Mouse (Mus musculus): ENCODE data around the gene Mfsd4b3. TPM values are rescaled to one million over a fixed set of nuclear protein-coding genes. Genes with fewer than 3 reads are reported as not detected.
"Not testable (repeated sequence)": the region's sequence is repeated elsewhere in the genome, so short reads cannot be mapped to it uniquely, and the experiment has no call there.

Gene Mfsd4b3
- polyA plus RNA-seq, 1 experiment from 2014 or later = 0.21 TPM

DNA sequence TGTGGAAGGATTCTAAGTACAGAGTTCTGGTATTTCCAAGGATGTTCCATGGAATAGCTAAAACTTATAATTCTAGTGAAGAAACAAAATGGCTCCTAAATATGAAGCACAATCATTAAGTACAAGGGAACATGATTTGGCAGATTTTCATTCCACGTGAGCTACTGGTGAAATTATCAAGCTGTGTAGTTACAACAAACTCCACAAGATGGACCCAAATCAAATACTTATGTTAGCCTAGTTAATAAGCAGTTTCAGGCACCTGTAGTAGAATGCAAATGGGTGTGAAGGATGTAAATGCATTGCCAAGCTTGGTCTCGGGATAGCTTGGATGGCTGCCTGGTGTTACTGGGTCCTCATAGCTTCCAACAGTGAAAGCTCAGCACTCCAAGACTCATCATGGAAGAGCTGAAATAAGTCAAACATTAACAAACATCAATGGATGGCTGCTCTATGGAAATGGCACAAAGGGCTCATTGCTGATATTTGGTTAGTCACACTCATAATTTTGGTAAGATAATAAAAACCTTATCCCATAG lies 3.5 kb downstream of the Mfsd4b3 start:
- no peak overlapping the region for H3K27ac ChIP-seq (replicated peaks; ENCODE audit: low read depth, low read length)
- ATAC-seq (ENCODE audit: insufficient number of reproducible peaks, low FRiP score, low TSS enrichment, low read depth) (no peak), DNase-seq (ENCODE audit: low spot score) (no peak)
- no peak overlapping the region for H3K9ac ChIP-seq (ENCODE audit: low read length)
- no peaks in the 10 kb centered on the region for H3K27me3 ChIP-seq (ENCODE audit: control insufficient read depth, insufficient read depth, low read length)
- H3K4me1 ChIP-seq (ENCODE audit: control insufficient read depth, insufficient read depth, low read length) = no peaks in the 10 kb centered on the region
- no peaks in the 10 kb centered on the region for H3K9me3 ChIP-seq (ENCODE audit: control insufficient read depth, low read length)
- no peak overlapping the region for H3K4me2 ChIP-seq (ENCODE audit: low read depth, severe bottlenecking)
- no peak overlapping the region for H3K4me3 ChIP-seq (ENCODE audit: low read depth, low read length)
- H3K36me3 ChIP-seq (ENCODE audit: control insufficient read depth, insufficient read depth, low read length) = no peaks in the 10 kb centered on the region
- 79% methylated on average over 2 of the region's 2 CpGs for WGBS

DNA sequence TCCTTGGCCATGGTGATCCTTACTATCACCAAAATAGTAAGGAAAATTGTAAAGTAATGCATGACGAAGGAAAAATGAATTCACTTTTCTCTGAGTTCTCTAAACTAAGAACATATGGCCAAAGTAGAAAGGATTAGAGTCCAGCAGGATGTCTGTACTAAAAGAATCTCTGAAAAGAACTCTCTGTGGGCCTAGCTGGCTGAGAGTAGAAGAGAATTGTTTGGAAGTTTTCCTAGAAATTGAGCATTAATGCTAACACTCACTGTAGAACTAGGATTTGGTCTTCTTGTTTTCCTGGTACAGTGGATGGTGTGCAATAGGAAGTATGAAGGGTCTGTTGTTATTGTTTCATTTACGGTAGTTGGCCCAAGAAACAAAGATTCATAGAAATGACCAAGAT lies 4.8 kb downstream of the Mfsd4b3 start:
- H3K27ac ChIP-seq (replicated peaks; ENCODE audit: low read depth, low read length) = no peak overlapping the region
- H3K4me3 ChIP-seq (ENCODE audit: low read depth, low read length) = no peak overlapping the region
- WGBS = 84% methylated on average over 2 of the region's 2 CpGs
- no peak for DNase-seq (ENCODE audit: low spot score)
- H3K9me3 ChIP-seq (ENCODE audit: control insufficient read depth, low read length) = no peaks in the 10 kb centered on the region
- H3K4me2 ChIP-seq (ENCODE audit: low read depth, severe bottlenecking) = no peak overlapping the region
- H3K9ac ChIP-seq (ENCODE audit: low read length) = no peak overlapping the region
- no peaks in the 10 kb centered on the region for H3K4me1 ChIP-seq (ENCODE audit: control insufficient read depth, insufficient read depth, low read length)
- no peak for ATAC-seq (ENCODE audit: insufficient number of reproducible peaks, low FRiP score, low TSS enrichment, low read depth)
- H3K36me3 ChIP-seq (ENCODE audit: control insufficient read depth, insufficient read depth, low read length) = no peaks in the 10 kb centered on the region
- no peaks in the 10 kb centered on the region for H3K27me3 ChIP-seq (ENCODE audit: control insufficient read depth, insufficient read depth, low read length)

DNA sequence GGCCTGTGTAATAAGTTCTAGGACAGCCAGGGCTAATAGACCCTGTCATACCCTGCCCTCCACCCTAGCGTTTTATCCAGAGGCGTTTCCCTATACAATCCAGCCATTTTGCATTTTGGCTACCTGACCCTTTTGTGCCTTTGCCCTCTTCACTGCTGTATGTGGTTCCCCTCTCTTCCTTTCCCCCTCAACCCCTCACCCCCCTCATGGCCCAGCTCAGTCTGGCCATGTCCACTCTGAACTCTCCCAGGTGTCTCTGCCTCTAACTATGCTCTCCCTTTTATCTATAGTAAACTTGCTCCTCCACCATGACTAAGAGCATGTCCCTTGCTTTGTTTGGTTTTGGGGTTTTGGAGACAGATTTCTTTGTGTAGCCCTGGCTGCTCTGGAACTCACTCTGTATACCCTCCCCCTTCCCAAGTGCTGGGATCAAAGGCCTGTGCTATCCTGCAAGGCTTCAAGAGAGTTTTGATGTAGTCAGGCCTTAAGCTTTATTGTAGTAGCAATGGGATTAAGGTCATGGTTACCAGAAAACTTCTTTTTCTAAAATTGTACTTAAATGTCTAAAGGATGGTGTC lies 10.5 kb downstream of the Mfsd4b3 start:
- H3K27ac ChIP-seq (replicated peaks; ENCODE audit: low read depth, low read length) = no peak overlapping the region
- no peaks in the 10 kb centered on the region for H3K9me3 ChIP-seq (ENCODE audit: control insufficient read depth, low read length)
- no peak overlapping the region for H3K4me2 ChIP-seq (ENCODE audit: low read depth, severe bottlenecking)
- 94% methylated on average over 2 of the region's 2 CpGs for WGBS
- no peak for DNase-seq (ENCODE audit: low spot score)
- no peak overlapping the region for H3K9ac ChIP-seq (ENCODE audit: low read length)
- no peaks in the 10 kb centered on the region for H3K4me1 ChIP-seq (ENCODE audit: control insufficient read depth, insufficient read depth, low read length)
- ATAC-seq (ENCODE audit: insufficient number of reproducible peaks, low FRiP score, low TSS enrichment, low read depth) = no peak
- H3K4me3 ChIP-seq (ENCODE audit: low read depth, low read length) = no peak overlapping the region
- H3K36me3 ChIP-seq (ENCODE audit: control insufficient read depth, insufficient read depth, low read length) = no peaks in the 10 kb centered on the region
- H3K27me3 ChIP-seq (ENCODE audit: control insufficient read depth, insufficient read depth, low read length) = no peaks in the 10 kb centered on the region

DNA sequence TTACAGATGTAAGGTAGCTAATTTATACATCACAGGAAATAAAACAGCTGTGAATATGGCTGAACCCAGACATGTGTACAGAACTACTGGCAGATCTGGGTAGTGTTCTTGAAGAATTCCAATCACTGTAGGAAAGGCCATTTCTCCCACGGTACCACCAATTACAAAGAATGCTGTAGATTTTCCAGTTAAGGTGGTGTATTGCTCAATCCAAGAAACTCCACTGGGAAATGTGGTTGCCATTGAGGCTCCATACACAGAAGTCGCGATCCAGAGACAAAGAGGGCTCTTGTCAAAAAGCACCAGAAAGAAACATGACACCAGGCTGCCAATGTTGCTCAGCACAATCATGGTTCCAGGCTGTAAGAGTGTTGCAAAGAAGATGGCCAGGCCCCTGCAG lies 12.8 kb downstream of the Mfsd4b3 start:
- H3K4me3 ChIP-seq (ENCODE audit: low read depth, low read length); H3K4me2 ChIP-seq (ENCODE audit: low read depth, severe bottlenecking); H3K27ac ChIP-seq (replicated peaks; ENCODE audit: low read depth, low read length); H3K9ac ChIP-seq (ENCODE audit: low read length); ATAC-seq (ENCODE audit: insufficient number of reproducible peaks, low FRiP score, low TSS enrichment, low read depth); H3K4me1 ChIP-seq (ENCODE audit: control insufficient read depth, insufficient read depth, low read length); H3K36me3 ChIP-seq (ENCODE audit: control insufficient read depth, insufficient read depth, low read length); H3K9me3 ChIP-seq (ENCODE audit: control insufficient read depth, low read length); H3K27me3 ChIP-seq (ENCODE audit: control insufficient read depth, insufficient read depth, low read length); DNase-seq (ENCODE audit: low spot score): not testable (repeated sequence)
- WGBS = 91% methylated on average over 3 of the region's 3 CpGs

DNA sequence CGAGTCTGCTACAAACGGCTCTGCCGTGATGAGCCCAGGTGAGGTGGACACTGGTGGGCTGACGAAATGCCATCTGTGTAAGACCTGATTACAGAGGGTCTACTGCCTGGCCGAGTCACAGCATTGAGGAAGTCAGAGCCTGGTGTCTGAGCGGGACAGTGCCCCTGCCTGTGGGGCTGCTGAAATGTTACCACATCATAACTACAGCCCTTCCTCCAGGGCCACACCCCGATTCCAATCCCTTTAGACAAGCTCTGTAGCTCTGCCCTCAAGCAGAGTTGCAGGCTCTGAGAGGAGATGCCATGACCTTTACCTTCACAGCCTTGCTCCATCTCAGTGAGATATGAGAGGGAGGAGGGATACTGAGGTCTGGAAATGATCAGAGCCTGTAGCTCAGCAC lies 23.4 kb downstream of the Mfsd4b3 start:
- 70% methylated on average over 7 of the region's 7 CpGs for WGBS

DNA sequence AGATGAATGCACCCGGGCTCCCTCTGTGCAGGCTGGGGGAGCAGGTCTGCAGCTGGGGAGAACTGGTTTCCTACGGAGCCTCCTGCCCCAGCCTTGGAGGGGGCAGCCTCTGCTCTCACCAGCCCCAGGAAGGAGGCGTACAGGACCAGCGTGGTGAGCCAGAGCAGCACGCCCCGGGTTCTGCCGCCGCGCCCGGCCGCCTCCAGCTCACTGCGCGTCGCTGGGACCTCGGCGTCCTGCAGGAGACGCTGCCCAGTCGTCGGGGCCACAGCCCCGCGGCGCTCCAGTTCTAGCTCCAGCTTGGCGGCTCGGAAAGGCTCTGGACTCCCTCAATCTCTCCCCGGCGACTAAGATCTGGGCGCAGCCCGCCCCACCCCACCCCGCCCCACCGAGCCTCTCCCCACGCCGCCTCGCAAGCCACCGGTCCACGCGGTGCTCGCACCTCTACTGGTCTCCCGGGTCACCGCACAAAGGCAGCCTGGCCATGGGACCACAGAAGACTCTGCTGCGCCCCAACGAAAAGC lies 33.3 kb downstream of the Mfsd4b3 start, which contains the start of gene Mfsd4b2:
TSS of gene Mfsd4b2 (minus strand) at position 308 of the 524 bp plus-strand sequence.
- H3K9me3 ChIP-seq (ENCODE audit: control insufficient read depth, low read length) = no peaks in the 10 kb centered on the region
- H3K27ac ChIP-seq (replicated peaks; ENCODE audit: low read depth, low read length) = no peak within 1 kb of the TSS
- H3K4me3 ChIP-seq (ENCODE audit: low read depth, low read length) = peak within 1 kb of the TSS; percentile 37
- under 1% methylated on average over 37 of the region's 41 CpGs for WGBS
- peak within 1 kb of the TSS; percentile 69 for H3K9ac ChIP-seq (ENCODE audit: low read length)
- H3K4me2 ChIP-seq (ENCODE audit: low read depth, severe bottlenecking) = peak within 1 kb of the TSS; percentile 82
- peaks cover 2% of the 10 kb centered on the region; the same call in 1 of the 2 replicates for H3K27me3 ChIP-seq (ENCODE audit: control insufficient read depth, insufficient read depth, low read length)
- DNase-seq (ENCODE audit: low spot score) = peak; percentile 63
- ATAC-seq (ENCODE audit: insufficient number of reproducible peaks, low FRiP score, low TSS enrichment, low read depth) = no peak
- 0 out of 2 replicates have a peak, but pooled peaks cover 3% of the 10 kb centered on the region for H3K4me1 ChIP-seq (ENCODE audit: control insufficient read depth, insufficient read depth, low read length)
- H3K36me3 ChIP-seq (ENCODE audit: control insufficient read depth, insufficient read depth, low read length) = no peaks in the 10 kb centered on the region

More for the DNA sequence above, 23.4 kb downstream of the Mfsd4b3 start:
- no peak overlapping the region for H3K9ac ChIP-seq (ENCODE audit: low read length)
- H3K4me3 ChIP-seq (ENCODE audit: low read depth, low read length) = no peak overlapping the region
- no peak for DNase-seq (ENCODE audit: low spot score)
- H3K36me3 ChIP-seq (ENCODE audit: control insufficient read depth, insufficient read depth, low read length) = no peaks in the 10 kb centered on the region
- ATAC-seq (ENCODE audit: insufficient number of reproducible peaks, low FRiP score, low TSS enrichment, low read depth) = no peak
- H3K27ac ChIP-seq (replicated peaks; ENCODE audit: low read depth, low read length) = no peak overlapping the region
- no peaks in the 10 kb centered on the region for H3K27me3 ChIP-seq (ENCODE audit: control insufficient read depth, insufficient read depth, low read length)
- no peaks in the 10 kb centered on the region for H3K9me3 ChIP-seq (ENCODE audit: control insufficient read depth, low read length)
- no peak overlapping the region for H3K4me2 ChIP-seq (ENCODE audit: low read depth, severe bottlenecking)
- H3K4me1 ChIP-seq (ENCODE audit: control insufficient read depth, insufficient read depth, low read length) = no peaks in the 10 kb centered on the region

DNA sequence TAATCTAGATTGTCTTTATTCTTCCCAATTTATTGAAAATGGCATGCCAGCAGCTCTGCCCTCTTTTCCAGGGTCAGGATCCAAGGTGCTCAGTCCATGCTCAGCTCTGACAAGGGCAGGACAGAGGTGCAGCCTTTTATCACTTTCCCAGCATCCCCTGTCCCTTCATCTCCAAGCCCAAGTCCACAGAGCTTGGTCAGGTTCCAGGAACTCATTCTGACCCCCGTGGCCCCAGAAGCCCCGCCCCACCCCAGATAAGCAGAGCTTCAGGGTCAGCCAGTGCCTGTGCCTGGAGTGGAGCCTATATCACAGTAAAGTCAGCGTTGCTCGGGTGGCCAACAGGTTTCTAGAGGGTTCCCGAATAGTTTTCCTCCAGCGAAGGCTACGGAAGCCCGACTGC lies 35.4 kb downstream of the Mfsd4b3 start:
- H3K36me3 ChIP-seq (ENCODE audit: control insufficient read depth, insufficient read depth, low read length); H3K4me1 ChIP-seq (ENCODE audit: control insufficient read depth, insufficient read depth, low read length); H3K4me2 ChIP-seq (ENCODE audit: low read depth, severe bottlenecking); H3K27me3 ChIP-seq (ENCODE audit: control insufficient read depth, insufficient read depth, low read length); DNase-seq (ENCODE audit: low spot score); H3K9ac ChIP-seq (ENCODE audit: low read length); ATAC-seq (ENCODE audit: insufficient number of reproducible peaks, low FRiP score, low TSS enrichment, low read depth); H3K27ac ChIP-seq (replicated peaks; ENCODE audit: low read depth, low read length); H3K9me3 ChIP-seq (ENCODE audit: control insufficient read depth, low read length); H3K4me3 ChIP-seq (ENCODE audit: low read depth, low read length): not testable (repeated sequence)
- 70% methylated on average over 8 of the region's 8 CpGs for WGBS

DNA sequence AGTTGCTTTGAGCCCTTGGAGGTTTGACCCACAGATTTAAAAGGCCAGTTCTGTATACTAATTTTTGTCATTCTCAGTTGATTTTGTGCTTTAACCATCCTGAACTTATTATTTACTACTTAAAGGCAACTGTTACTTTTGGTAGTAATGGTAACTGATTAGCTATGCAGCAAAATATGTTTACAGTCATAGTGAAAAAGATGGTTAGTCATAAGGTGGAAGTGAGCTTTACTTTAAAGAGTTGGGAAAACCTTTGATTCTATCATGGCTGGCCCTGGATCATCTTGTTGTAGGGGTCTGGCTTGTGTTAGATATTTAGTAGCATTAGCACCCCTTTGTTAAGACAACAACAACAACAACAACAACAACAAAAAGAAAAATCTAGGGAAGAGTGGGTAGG lies 47.3 kb downstream of the Mfsd4b3 start:
- DNase-seq (ENCODE audit: low spot score) (no peak), ATAC-seq (ENCODE audit: insufficient number of reproducible peaks, low FRiP score, low TSS enrichment, low read depth) (no peak)
- Histone ChIP-seq H3K9me3 (ENCODE audit: control insufficient read depth, low read length) (no peaks in the 10 kb centered on the region), H3K27ac (replicated peaks; ENCODE audit: low read depth, low read length) (no peak overlapping the region), H3K27me3 (ENCODE audit: control insufficient read depth, insufficient read depth, low read length) (no peaks in the 10 kb centered on the region), H3K4me1 (ENCODE audit: control insufficient read depth, insufficient read depth, low read length) (no peaks in the 10 kb centered on the region), H3K9ac (ENCODE audit: low read length) (no peak overlapping the region), H3K36me3 (ENCODE audit: control insufficient read depth, insufficient read depth, low read length) (no peaks in the 10 kb centered on the region), H3K4me3 (ENCODE audit: low read depth, low read length) (no peak overlapping the region), H3K4me2 (ENCODE audit: low read depth, severe bottlenecking) (no peak overlapping the region)

Measured in limb, embryonic 11.5 days (tissue).